Mouse (Mus musculus): ENCODE results near the gene Sp2.
A peak's percentile ranks its signal among the peaks of the same experiment; 100 is the strongest.

- TF ChIP-seq CTCF (IDR thresholded peaks at IDR 0.05; ENCODE audit: low read depth): peak; percentile 98
- TF ChIP-seq EP300 (IDR thresholded peaks at IDR 0.05; ENCODE audit: low read depth): no peak
Observed at GRCm38 (mm10) chr11:96963580-96963979, 19.2 kb downstream of the Sp2 start.

All from liver, embryonic 14.5 days (tissue).